Comparison of ENCODE assay signal across 8 mouse cellular contexts in genomic region chr5:121451644-121452025, GRCm38 (mm10). TPM values are rescaled to one million over a fixed set of nuclear protein-coding genes. Genes with fewer than 3 reads are reported as not detected.
A peak's percentile ranks its signal among the peaks of the same experiment; 100 is the strongest.
DNase-seq lines count a peak whose midpoint lies in the region; ATAC-seq and TF ChIP-seq lines count a peak whose summit lies in the region.

TSS of gene Tmem116 (plus strand) at chr5:121451893.

- no peak for ATAC-seq in forebrain, embryonic 15.5 days (replicated peaks)
- 0 out of 2 replicates have a peak, but pooled peaks have one; percentile 14 for ATAC-seq in intestine, embryonic 15.5 days
- ATAC-seq in liver, embryonic 16.5 days (ENCODE audit: low read depth): peak; percentile 43
- peak; percentile 43 for ATAC-seq in neural tube, embryonic 15.5 days (ENCODE audit: low FRiP score)

- under 1% methylated on average over 17 of the region's 17 CpGs for WGBS in forebrain, embryonic 15.5 days
- WGBS in intestine, embryonic 15.5 days: under 1% methylated on average over 17 of the region's 17 CpGs
- under 1% methylated on average over 17 of the region's 17 CpGs for WGBS in liver, embryonic 16.5 days (ENCODE audit: insufficient replicate concordance)
- under 1% methylated on average over 17 of the region's 17 CpGs for WGBS in neural tube, embryonic 15.5 days

- no peaks in the 10 kb centered on the region for H3K9me3 ChIP-seq in forebrain, embryonic 15.5 days
- no peaks in the 10 kb centered on the region for H3K9me3 ChIP-seq in intestine, embryonic 15.5 days
- H3K9me3 ChIP-seq in liver, embryonic 16.5 days (replicated peaks; ENCODE audit: control insufficient read depth, low read length): no peaks in the 10 kb centered on the region
- no peaks in the 10 kb centered on the region for H3K9me3 ChIP-seq in neural tube, embryonic 15.5 days (replicated peaks)

- no peak for DNase-seq in testis, postnatal 14 days (ENCODE audit: low spot score)
- DNase-seq in cerebellum, adult 11-12 months: peak; percentile 57
- DNase-seq in gastrocnemius, adult 8-10 months (ENCODE audit: low spot score in 2 of 2): no peak

- H3K4me3 ChIP-seq in testis, adult 2 months (ENCODE audit: control insufficient read depth, low read depth, low read length): peak within 1 kb of the TSS; percentile 95
- H3K4me3 ChIP-seq in forebrain, embryonic 15.5 days: peak within 1 kb of the TSS; percentile 90
- H3K4me3 ChIP-seq in intestine, embryonic 15.5 days (replicated peaks): peak within 1 kb of the TSS; percentile 87
- H3K4me3 ChIP-seq in liver, embryonic 16.5 days (ENCODE audit: low read depth, low read length): peak within 1 kb of the TSS; percentile 93
- H3K4me3 ChIP-seq in neural tube, embryonic 15.5 days (replicated peaks): peak within 1 kb of the TSS; percentile 91

- H3K27me3 ChIP-seq in testis, adult 2 months (ENCODE audit: control insufficient read depth, insufficient read depth, low read length): no peaks in the 10 kb centered on the region
- H3K27me3 ChIP-seq in forebrain, embryonic 15.5 days: no peaks in the 10 kb centered on the region
- H3K27me3 ChIP-seq in intestine, embryonic 15.5 days (replicated peaks): no peaks in the 10 kb centered on the region
- H3K27me3 ChIP-seq in liver, embryonic 16.5 days (ENCODE audit: control insufficient read depth, insufficient read depth, low read depth, low read length): no peaks in the 10 kb centered on the region
- no peaks in the 10 kb centered on the region for H3K27me3 ChIP-seq in neural tube, embryonic 15.5 days (replicated peaks)

- H3K27ac ChIP-seq in testis, adult 2 months (ENCODE audit: control insufficient read depth, insufficient read depth, low read depth, low read length): peak within 1 kb of the TSS; percentile 97
- H3K27ac ChIP-seq in forebrain, embryonic 15.5 days (replicated peaks): peak within 1 kb of the TSS; percentile 96
- H3K27ac ChIP-seq in intestine, embryonic 15.5 days: peak within 1 kb of the TSS; percentile 94
- H3K27ac ChIP-seq in liver, embryonic 16.5 days (ENCODE audit: low read length): peak within 1 kb of the TSS; percentile 92
- H3K27ac ChIP-seq in neural tube, embryonic 15.5 days (replicated peaks): peak within 1 kb of the TSS; percentile 98

- peak within 1 kb of the TSS; percentile 95 for H3K9ac ChIP-seq in forebrain, embryonic 15.5 days (replicated peaks)
- H3K9ac ChIP-seq in intestine, embryonic 15.5 days: peak within 1 kb of the TSS; percentile 94
- H3K9ac ChIP-seq in liver, embryonic 16.5 days (ENCODE audit: low read depth, low read length): peak within 1 kb of the TSS; percentile 97
- H3K9ac ChIP-seq in neural tube, embryonic 15.5 days (replicated peaks): peak within 1 kb of the TSS; percentile 98

- H3K4me2 ChIP-seq in forebrain, embryonic 15.5 days (replicated peaks): peak within 1 kb of the TSS; percentile 74
- H3K4me2 ChIP-seq in intestine, embryonic 15.5 days (replicated peaks): peak within 1 kb of the TSS; percentile 91
- H3K4me2 ChIP-seq in liver, embryonic 16.5 days (ENCODE audit: low read depth, low read length): peak within 1 kb of the TSS; percentile 96
- H3K4me2 ChIP-seq in neural tube, embryonic 15.5 days: peak within 1 kb of the TSS; percentile 81

- TF ChIP-seq CTCF in testis, adult 2 months (IDR thresholded peaks at IDR 0.05; ENCODE audit: control insufficient read depth, insufficient read depth, insufficient replicate concordance, low read depth, low read length): no peak

- H3K36me3 ChIP-seq in testis, adult 2 months (ENCODE audit: control insufficient read depth, insufficient read depth, low read length): no peaks in the 10 kb centered on the region
- H3K36me3 ChIP-seq in forebrain, embryonic 15.5 days: peaks cover 28% of the 10 kb centered on the region
- H3K36me3 ChIP-seq in intestine, embryonic 15.5 days: peaks cover 17% of the 10 kb centered on the region
- peaks cover 14% of the 10 kb centered on the region for H3K36me3 ChIP-seq in liver, embryonic 16.5 days (ENCODE audit: control insufficient read depth, insufficient read depth)
- peaks cover 32% of the 10 kb centered on the region for H3K36me3 ChIP-seq in neural tube, embryonic 15.5 days

- TF ChIP-seq POLR2A in testis, adult 2 months (IDR thresholded peaks at IDR 0.05; ENCODE audit: control insufficient read depth, low read depth, low read length): no peak; the same call in 1 of the 2 replicates

- H3K4me1 ChIP-seq in testis, adult 2 months (ENCODE audit: control insufficient read depth, insufficient read depth, low read length): peaks cover 9% of the 10 kb centered on the region
- H3K4me1 ChIP-seq in forebrain, embryonic 15.5 days: peaks cover 27% of the 10 kb centered on the region
- peaks cover 26% of the 10 kb centered on the region for H3K4me1 ChIP-seq in intestine, embryonic 15.5 days (replicated peaks)
- H3K4me1 ChIP-seq in liver, embryonic 16.5 days (ENCODE audit: control insufficient read depth, low read depth, low read length): peaks cover 34% of the 10 kb centered on the region
- H3K4me1 ChIP-seq in neural tube, embryonic 15.5 days: peaks cover 38% of the 10 kb centered on the region

RNA-seq across cellular contexts. Expression of gene Tmem116, which starts in this region (rescaled TPM):
- 60.5 and 63.9 TPM in 2 replicates for polyA plus RNA-seq in testis, adult 2 months (2012; rRNA removed)
- polyA plus RNA-seq in forebrain, embryonic 15.5 days (2015; fragmentation: Nextera tagmentation; extraction: Ambion mirVana): 1.0 and 2.2 TPM in 2 replicates
- polyA plus RNA-seq in intestine, embryonic 15.5 days (2015; fragmentation: Nextera tagmentation; extraction: Ambion mirVana): 2.5 and 3.8 TPM in 2 replicates
- 0.98 and 1.2 TPM in 2 replicates for polyA plus RNA-seq in liver, embryonic 16.5 days (2015; fragmentation: Nextera tagmentation; extraction: Ambion mirVana)
- polyA plus RNA-seq in neural tube, embryonic 15.5 days (2015; fragmentation: Nextera tagmentation; extraction: Ambion mirVana): 1.8 TPM in 2 replicates
- 1 to 10 TPM; 6.3 to 9.3 (median 8.5) TPM for total RNA-seq in gastrocnemius, adult 8-10 months (2022)

Comparison
In these comparisons a context has a peak if more than half of its experiments do, and no peak if none do; other contexts are left out.
1. RNA of gene Tmem116 (polyA plus RNA-seq): 60.5 to 63.9 TPM in testis, adult 2 months; 2.5 to 3.8 TPM in intestine, embryonic 15.5 days, 1.8 TPM in neural tube, embryonic 15.5 days, 0.98 to 1.2 TPM in liver, embryonic 16.5 days and 1.0 to 2.2 TPM in forebrain, embryonic 15.5 days; every median in the first group is over 10 times any median in the second.
2. Peak in every context shown above with its lines, with median percentiles within 50 percentile points of each other: H3K27ac ChIP-seq, H3K4me3 ChIP-seq, H3K4me2 ChIP-seq and H3K9ac ChIP-seq.